Mouse (Mus musculus) E14TG2a.4 (cell line): ENCODE results near the gene Sh2b3.

Experiments
- CTCF ChIP-seq: conservative IDR thresholded peaks from 2 replicates; pipeline ENCODE4 v1.5.1; 2014; ENCODE audit warnings: low read length
- NANOG ChIP-seq: IDR thresholded peaks from 2 replicates; pipeline ENCODE4 v1.6.1; 2014; ENCODE audit warnings: borderline replicate concordance, low read length, mixed read lengths
- POU5F1 ChIP-seq: IDR thresholded peaks from 2 replicates; pipeline ENCODE4 v1.6.1; 2014; ENCODE audit warnings: low read length, borderline replicate concordance

GRCm38 (mm10) chr5:121822786-121823505 lies 14.5 kb downstream of the Sh2b3 start:
- TF ChIP-seq CTCF (no peak), NANOG (no peak), POU5F1 (no peak)
